In the genomic region with DNA sequence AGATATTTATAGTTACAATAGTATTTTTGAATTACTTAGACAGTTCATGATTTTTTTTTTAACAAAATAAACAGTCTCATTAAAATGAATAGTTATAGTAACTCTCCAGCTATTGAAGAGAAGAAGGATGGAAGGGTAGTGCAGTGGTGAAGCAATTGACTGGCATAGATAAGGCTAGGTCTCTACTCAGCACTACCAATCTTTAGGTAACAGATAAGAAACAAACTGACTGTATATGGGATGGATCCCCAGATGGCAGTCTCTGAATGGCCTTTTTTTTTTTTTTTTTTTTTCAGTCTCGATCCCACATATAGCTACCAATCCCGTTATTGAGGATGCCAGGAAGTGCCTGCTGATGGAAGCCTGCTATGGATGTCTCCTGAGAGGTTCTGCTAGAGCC, we compare ENCODE assay signal across 25 mouse cellular contexts.
"Had no signal": no experiment of that assay in that cellular context is flagged by ENCODE, and none has a peak within 500 bp of the region (broad histone marks: within the 10 kb centered on the region; RNA-seq: fewer than 3 reads in every experiment).

No protein-coding gene starts in this region.

- H3K27ac ChIP-seq: embryonic facial prominence, embryonic 10.5 days; embryonic facial prominence, embryonic 12.5 days; embryonic facial prominence, embryonic 13.5 days; embryonic facial prominence, embryonic 15.5 days; forebrain, embryonic 10.5 days; forebrain, embryonic 12.5 days; forebrain, embryonic 13.5 days; forebrain, embryonic 15.5 days; gastrocnemius, adult 2 months; heart, adult 2 months; heart, embryonic 10.5 days had no signal

- H3K27me3 ChIP-seq: embryonic facial prominence, embryonic 12.5 days; embryonic facial prominence, embryonic 13.5 days; embryonic facial prominence, embryonic 15.5 days; forebrain, embryonic 12.5 days; forebrain, embryonic 13.5 days; forebrain, embryonic 15.5 days had no signal

- H3K9ac ChIP-seq: embryonic facial prominence, embryonic 12.5 days; embryonic facial prominence, embryonic 13.5 days; embryonic facial prominence, embryonic 15.5 days; forebrain, embryonic 12.5 days; forebrain, embryonic 13.5 days; forebrain, embryonic 15.5 days; forebrain, postnatal 0 days had no signal

- H3K36me3 ChIP-seq: embryonic facial prominence, embryonic 10.5 days; embryonic facial prominence, embryonic 12.5 days; embryonic facial prominence, embryonic 13.5 days; embryonic facial prominence, embryonic 15.5 days; forebrain, embryonic 10.5 days; forebrain, embryonic 12.5 days; forebrain, embryonic 15.5 days; heart, embryonic 10.5 days had no signal

- H3K4me3 ChIP-seq: embryonic facial prominence, embryonic 10.5 days; embryonic facial prominence, embryonic 12.5 days; embryonic facial prominence, embryonic 13.5 days; embryonic facial prominence, embryonic 15.5 days; erythroblast, embryonic 14.5 days; forebrain, embryonic 10.5 days; forebrain, embryonic 12.5 days; forebrain, embryonic 13.5 days; forebrain, embryonic 15.5 days; gastrocnemius, adult 2 months; heart, adult 2 months; heart, embryonic 10.5 days had no signal

- H3K4me1 ChIP-seq: embryonic facial prominence, embryonic 12.5 days; embryonic facial prominence, embryonic 13.5 days; embryonic facial prominence, embryonic 15.5 days; forebrain, embryonic 10.5 days; forebrain, embryonic 12.5 days; forebrain, embryonic 13.5 days; forebrain, embryonic 15.5 days; heart, embryonic 10.5 days had no signal

- DNase-seq: cerebellum, adult 9-11 months; cerebellum, postnatal 10 days; cerebellum, postnatal 14 days; cerebellum, postnatal 25 days; cerebellum, postnatal 36 days; embryo, embryonic 11 days; forebrain, postnatal 0 days; gastrocnemius, adult 2 months; gastrocnemius, postnatal 10 days; gastrocnemius, postnatal 14 days; gastrocnemius, postnatal 25 days; gastrocnemius, postnatal 36 days; heart, adult 11 months; heart, adult 18-20 months; heart, adult 2 months had no signal

- H3K9me3 ChIP-seq: embryonic facial prominence, embryonic 10.5 days; embryonic facial prominence, embryonic 12.5 days; embryonic facial prominence, embryonic 13.5 days; embryonic facial prominence, embryonic 15.5 days; forebrain, embryonic 10.5 days; forebrain, embryonic 12.5 days; forebrain, embryonic 13.5 days; forebrain, embryonic 15.5 days; heart, embryonic 10.5 days had no signal
